Mouse (Mus musculus) lung, embryonic 16.5 days (tissue): ENCODE results near the gene Gamt. TPM values are rescaled to one million over a fixed set of nuclear protein-coding genes. Genes with fewer than 3 reads are reported as not detected.
"Not testable (repeated sequence)": the region's sequence is repeated elsewhere in the genome, so short reads cannot be mapped to it uniquely, and the experiment has no call there.

Source experiments
- ATAC-seq: fragments of 200-750 bp; cut with Nextera tagmentation; 2 replicates; pipeline ENCODE4 v1.8.0; 2017; ENCODE audit warnings: low read depth, mild to moderate bottlenecking, moderate library complexity
- H3K27ac ChIP-seq: fragments of 300-500 bp; sonication (generic); 2 replicates; pipeline ENCODE4 v1.5.1; 2014; ENCODE audit warnings: mild to moderate bottlenecking, control low read depth, low read length
- H3K27me3 ChIP-seq: fragments of 300-500 bp; sonication (generic); 2 replicates; pipeline ENCODE4 v1.6.1; 2014; ENCODE audit warnings: low read depth, low read length, mixed read lengths; ENCODE audit not compliant: control insufficient read depth, insufficient read depth
- H3K36me3 ChIP-seq: fragments of 300-500 bp; sonication (generic); 2 replicates; pipeline ENCODE4 v1.6.1; 2014; ENCODE audit warnings: low read length; ENCODE audit not compliant: control insufficient read depth, insufficient read depth
- H3K4me1 ChIP-seq: fragments of 300-500 bp; sonication (generic); replicated peaks from 2 replicates; pipeline ENCODE4 v1.6.1; 2014; ENCODE audit warnings: low read length, mixed read lengths; ENCODE audit not compliant: control insufficient read depth, insufficient read depth
- H3K4me2 ChIP-seq: fragments of 300-500 bp; sonication (generic); 2 replicates; pipeline ENCODE4 v1.6.1; 2014; ENCODE audit warnings: low read depth, low read length, control low read depth
- H3K4me3 ChIP-seq: fragments of 300-500 bp; sonication (generic); 2 replicates; pipeline ENCODE4 v1.5.1; 2014; ENCODE audit warnings: mild to moderate bottlenecking, low read length, control low read depth
- H3K9ac ChIP-seq: fragments of 300-500 bp; sonication (generic); 2 replicates; pipeline ENCODE4 v1.6.1; 2014; ENCODE audit warnings: low read length, control low read depth
- H3K9me3 ChIP-seq: fragments of 300-500 bp; sonication (generic); 2 replicates; pipeline ENCODE4 v1.6.1; 2016; ENCODE audit warnings: low read length; ENCODE audit not compliant: control insufficient read depth
- WGBS: fragments of 180-500 bp; shearing (Covaris S2); extraction: QIAGEN DNeasy Blood & Tissue Kit; methylation state at CpG from one replicate; pipeline ENCODE4 v1.1.7; 2014; 5-methylcytosine and 5-hydroxymethylcytosine counted together
- polyA plus RNA-seq: library from polyadenylated mRNA; unstranded; fragments of >200 nt; fragmentation: Nextera tagmentation; extraction: Ambion mirVana; gene quantifications from 2 replicates; pipeline ENCODE4 v1.2.1, GENCODE M21; 2015

The Gamt gene
- polyA plus RNA-seq, 1 experiment from 2014 or later, result 27.5 TPM

- no peak for ATAC-seq
- H3K27ac ChIP-seq, result no peak overlapping the region
- 94% methylated on average over 26 of the region's 26 CpGs for WGBS
- H3K4me1 ChIP-seq, result peaks cover 13% of the 10 kb centered on the region
- H3K4me2 ChIP-seq, result no peak overlapping the region
- H3K9me3 ChIP-seq, result no peaks in the 10 kb centered on the region
- no peaks in the 10 kb centered on the region for H3K27me3 ChIP-seq
- H3K4me3 ChIP-seq, result no peak overlapping the region
- H3K9ac ChIP-seq, result no peak overlapping the region
- peaks cover 25% of the 10 kb centered on the region for H3K36me3 ChIP-seq
Measured at GRCm38 (mm10) chr10:80254331-80255297, 6.2 kb downstream of the Gamt start.

- H3K27ac ChIP-seq, result no peak overlapping the region
- H3K4me3 ChIP-seq, result no peak overlapping the region
- H3K9ac ChIP-seq, result no peak overlapping the region
- ATAC-seq, result no peak
- no peaks in the 10 kb centered on the region for H3K27me3 ChIP-seq
- H3K4me1 ChIP-seq, result peaks cover 9% of the 10 kb centered on the region
- H3K4me2 ChIP-seq, result no peak overlapping the region
- 65% methylated on average over 6 of the region's 6 CpGs for WGBS
- H3K36me3 ChIP-seq, result peaks cover 25% of the 10 kb centered on the region
- no peaks in the 10 kb centered on the region for H3K9me3 ChIP-seq
Measured at GRCm38 (mm10) chr10:80253551-80253950, 7.3 kb downstream of the Gamt start.

- no peaks in the 10 kb centered on the region for H3K9me3 ChIP-seq
- H3K27me3 ChIP-seq, result no peaks in the 10 kb centered on the region
- peaks cover 21% of the 10 kb centered on the region for H3K36me3 ChIP-seq
- no peak overlapping the region for H3K9ac ChIP-seq
- 88% methylated on average over 11 of the region's 11 CpGs for WGBS
- no peak for ATAC-seq
- H3K4me3 ChIP-seq, result no peak overlapping the region
- H3K4me2 ChIP-seq, result no peak overlapping the region
- peaks cover 9% of the 10 kb centered on the region for H3K4me1 ChIP-seq
- H3K27ac ChIP-seq, result no peak overlapping the region
Measured at GRCm38 (mm10) chr10:80252493-80253274, 8.1 kb downstream of the Gamt start.

- no peak overlapping the region for H3K27ac ChIP-seq
- no peak overlapping the region for H3K4me2 ChIP-seq
- H3K4me3 ChIP-seq, result no peak overlapping the region
- H3K4me1 ChIP-seq, result peaks cover 9% of the 10 kb centered on the region
- H3K36me3 ChIP-seq, result peaks cover 20% of the 10 kb centered on the region
- no peaks in the 10 kb centered on the region for H3K27me3 ChIP-seq
- no peak for ATAC-seq
- no peak overlapping the region for H3K9ac ChIP-seq
- no peaks in the 10 kb centered on the region for H3K9me3 ChIP-seq
Measured at GRCm38 (mm10) chr10:80252011-80252410, 8.8 kb downstream of the Gamt start.

GRCm38 (mm10) chr10:80250573-80250972, 10.2 kb downstream of the Gamt start:
- no peak overlapping the region for H3K27ac ChIP-seq
- 84% methylated on average over 4 of the region's 4 CpGs for WGBS
- H3K9ac ChIP-seq, result no peak overlapping the region
- H3K4me2 ChIP-seq, result peak overlapping the region; percentile 87; the same call in 1 of the 2 replicates
- peaks cover 13% of the 10 kb centered on the region for H3K36me3 ChIP-seq
- H3K27me3 ChIP-seq, result no peaks in the 10 kb centered on the region
- H3K4me1 ChIP-seq, result peaks cover 9% of the 10 kb centered on the region
- no peak for ATAC-seq
- H3K4me3 ChIP-seq, result no peak overlapping the region
- no peaks in the 10 kb centered on the region for H3K9me3 ChIP-seq

GRCm38 (mm10) chr10:80250059-80250458, 10.8 kb downstream of the Gamt start:
- H3K9ac ChIP-seq, result peak overlapping the region; percentile 91
- peaks cover 10% of the 10 kb centered on the region for H3K36me3 ChIP-seq
- peak overlapping the region; percentile 92; the same call in 1 of the 2 replicates for H3K27ac ChIP-seq
- no peaks in the 10 kb centered on the region for H3K9me3 ChIP-seq
- peak overlapping the region; percentile 86 for H3K4me3 ChIP-seq
- 33% methylated on average over 2 of the region's 2 CpGs for WGBS
- ATAC-seq, result no peak
- no peaks in the 10 kb centered on the region for H3K27me3 ChIP-seq
- H3K4me2 ChIP-seq, result peak overlapping the region; percentile 87
- peaks cover 9% of the 10 kb centered on the region for H3K4me1 ChIP-seq

- WGBS, result under 1% methylated on average over 53 of the region's 53 CpGs
- Histone ChIP-seq H3K4me1 (peaks cover 9% of the 10 kb centered on the region), H3K4me3 (peak within 1 kb of the TSS; percentile 86), H3K36me3 (peaks cover 6% of the 10 kb centered on the region), H3K9me3 (no peaks in the 10 kb centered on the region), H3K27me3 (no peaks in the 10 kb centered on the region), H3K27ac (peak within 1 kb of the TSS; percentile 92), H3K4me2 (peak within 1 kb of the TSS; percentile 87), H3K9ac (peak within 1 kb of the TSS; percentile 91)
- peak; percentile 90 for ATAC-seq
Measured at GRCm38 (mm10) chr10:80248971-80249640, 11.7 kb downstream of the Gamt start, which contains the start of gene Ndufs7. Ndufs7 (plus strand) TSS chr10:80249121.

GRCm38 (mm10) chr10:80248437-80248836, 12.4 kb downstream of the Gamt start:
- not testable (repeated sequence) for H3K27me3 ChIP-seq, ATAC-seq, H3K9ac ChIP-seq, H3K27ac ChIP-seq, H3K9me3 ChIP-seq, H3K4me1 ChIP-seq
- H3K4me2 ChIP-seq, result peak overlapping the region; percentile 52
- H3K36me3 ChIP-seq, result peaks cover 11% of the 10 kb centered on the region
- H3K4me3 ChIP-seq, result peak overlapping the region; percentile 86
- 28% methylated on average over 3 of the region's 3 CpGs for WGBS
